Mouse (Mus musculus) kidney, postnatal 14 days (tissue): ENCODE results near the gene Gm4301.
"Not testable (repeated sequence)": the region's sequence is repeated elsewhere in the genome, so short reads cannot be mapped to it uniquely, and the experiment has no call there.

Experiments
- DNase-seq: peaks from one replicate; pipeline ENCODE4 v3.0.0; 2022; ENCODE audit warnings: mixed read lengths

Gm4301 gene

GRCm38 (mm10) chr10:100335376-100335775 lies at the start of gene Gm4301:
TSS of gene Gm4301 (plus strand) at chr10:100335676.
- DNase-seq: not testable (repeated sequence)

GRCm38 (mm10) chr10:100296105-100296504 lies 39.4 kb upstream of the Gm4301 start:
- DNase-seq: no peak

- peak; percentile 8 for DNase-seq
Observed at GRCm38 (mm10) chr10:100300106-100300505, 35.4 kb upstream of the Gm4301 start.

GRCm38 (mm10) chr10:100340536-100340935 lies 5.1 kb downstream of the Gm4301 start, which contains the start of gene Gm4302:
TSS of gene Gm4302 (plus strand) at chr10:100340836.
- not testable (repeated sequence) for DNase-seq

GRCm38 (mm10) chr10:100345672-100346071 lies 10.2 kb downstream of the Gm4301 start, which contains the start of gene Gm4303:
TSS of gene Gm4303 (plus strand) at chr10:100345972.
- DNase-seq: not testable (repeated sequence)

- not testable (repeated sequence) for DNase-seq
Observed at GRCm38 (mm10) chr10:100350793-100351192, 15.3 kb downstream of the Gm4301 start, which contains the start of gene Gm4305. TSS of gene Gm4305 (plus strand) at chr10:100351093.

GRCm38 (mm10) chr10:100356841-100357240 lies 21.4 kb downstream of the Gm4301 start:
- peak; percentile 10 for DNase-seq

GRCm38 (mm10) chr10:100361038-100361437 lies 25.6 kb downstream of the Gm4301 start, which contains the start of gene Gm4307:
TSS of gene Gm4307 (plus strand) at chr10:100361338.
- not testable (repeated sequence) for DNase-seq

- not testable (repeated sequence) for DNase-seq
Observed at GRCm38 (mm10) chr10:100382460-100382859, 47.0 kb downstream of the Gm4301 start, which contains the start of gene Gm4312. TSS of gene Gm4312 (minus strand) at chr10:100382560.
